Mouse (Mus musculus) forebrain, embryonic 10.5 days (tissue): ENCODE results near the gene Rimklb. TPM values are rescaled to one million over a fixed set of nuclear protein-coding genes. Genes with fewer than 3 reads are reported as not detected.
A peak's percentile ranks its signal among the peaks of the same experiment; 100 is the strongest.
"Not testable (repeated sequence)": the region's sequence is repeated elsewhere in the genome, so short reads cannot be mapped to it uniquely, and the experiment has no call there.

Source experiments
- DNase-seq: peaks from one replicate; pipeline ENCODE4 v3.0.0-alpha.2; 2017; ENCODE audit warnings: low spot score; ENCODE audit errors: extremely low spot score
- H3K27ac ChIP-seq: fragments of 300-500 bp; sonication (generic); 2 replicates; pipeline ENCODE4 v1.5.1; 2016; ENCODE audit warnings: mild to moderate bottlenecking
- H3K27me3 ChIP-seq: fragments of 300-500 bp; sonication (generic); 2 replicates; pipeline ENCODE4 v1.6.1; 2016; ENCODE audit warnings: mild to moderate bottlenecking; ENCODE audit not compliant: poor library complexity, severe bottlenecking
- H3K36me3 ChIP-seq: fragments of 300-500 bp; sonication (generic); replicated peaks from 2 replicates; pipeline ENCODE4 v1.6.1; 2016; ENCODE audit warnings: mild to moderate bottlenecking, moderate library complexity
- H3K4me1 ChIP-seq: fragments of 300-500 bp; sonication (generic); 2 replicates; pipeline ENCODE4 v1.6.1; 2016
- H3K4me3 ChIP-seq: fragments of 300-500 bp; sonication (generic); 2 replicates; pipeline ENCODE4 v1.5.1; 2016; ENCODE audit warnings: mild to moderate bottlenecking, moderate library complexity
- H3K9me3 ChIP-seq: fragments of 300-500 bp; sonication (generic); 2 replicates; pipeline ENCODE4 v1.6.1; 2016; ENCODE audit warnings: mild to moderate bottlenecking, moderate library complexity
- WGBS: fragments of 180-500 bp; shearing (Covaris S2); methylation state at CpG from one replicate; pipeline ENCODE4 v1.1.7; 2016; 5-methylcytosine and 5-hydroxymethylcytosine counted together
- polyA plus RNA-seq: library from polyadenylated mRNA; unstranded; fragments of >200 nt; fragmentation: Nextera tagmentation; extraction: Ambion mirVana; gene quantifications from 2 replicates; pipeline ENCODE4 v1.2.1, GENCODE M21; 2016

The Rimklb gene
- polyA plus RNA-seq, 1 experiment from 2014 or later = 44.4 TPM

- Histone ChIP-seq H3K4me3 (no peak overlapping the region), H3K27ac (0 out of 2 replicates have a peak overlapping the region, but pooled peaks have one; percentile 8), H3K36me3 (no peaks in the 10 kb centered on the region), H3K9me3 (no peaks in the 10 kb centered on the region), H3K27me3 (no peaks in the 10 kb centered on the region), H3K4me1 (no peaks in the 10 kb centered on the region)
- WGBS = 72% methylated on average over 9 of the region's 9 CpGs
- DNase-seq = no peak
Observed at GRCm38 (mm10) chr6:122522595-122522994, 24.0 kb upstream of the Rimklb start.

GRCm38 (mm10) chr6:122519384-122519783 lies 20.8 kb upstream of the Rimklb start:
- no peaks in the 10 kb centered on the region for H3K9me3 ChIP-seq
- DNase-seq = no peak
- H3K27me3 ChIP-seq = no peaks in the 10 kb centered on the region
- no peaks in the 10 kb centered on the region for H3K36me3 ChIP-seq
- H3K4me3 ChIP-seq = no peak overlapping the region
- H3K27ac ChIP-seq = no peak overlapping the region
- H3K4me1 ChIP-seq = no peaks in the 10 kb centered on the region
- WGBS = 57% methylated on average over 2 of the region's 2 CpGs

- Histone ChIP-seq H3K27ac (no peak overlapping the region), H3K9me3 (no peaks in the 10 kb centered on the region), H3K4me3 (no peak overlapping the region), H3K27me3 (no peaks in the 10 kb centered on the region), H3K36me3 (no peaks in the 10 kb centered on the region), H3K4me1 (no peaks in the 10 kb centered on the region)
- DNase-seq = no peak
- WGBS = 92% methylated on average over 1 of the region's 1 CpGs
Observed at GRCm38 (mm10) chr6:122517668-122518067, 19.1 kb upstream of the Rimklb start.

GRCm38 (mm10) chr6:122515762-122516161 lies 17.2 kb upstream of the Rimklb start:
- not testable (repeated sequence) for H3K36me3 ChIP-seq, H3K27me3 ChIP-seq, H3K27ac ChIP-seq, H3K9me3 ChIP-seq, H3K4me3 ChIP-seq, DNase-seq, H3K4me1 ChIP-seq
- 95% methylated on average over 2 of the region's 2 CpGs for WGBS

- 83% methylated on average over 3 of the region's 3 CpGs for WGBS
- Histone ChIP-seq H3K36me3 (no peaks in the 10 kb centered on the region), H3K9me3 (no peaks in the 10 kb centered on the region), H3K27ac (no peak overlapping the region), H3K4me1 (no peaks in the 10 kb centered on the region), H3K4me3 (no peak overlapping the region), H3K27me3 (no peaks in the 10 kb centered on the region)
- DNase-seq = no peak
Observed at GRCm38 (mm10) chr6:122514312-122514711, 15.8 kb upstream of the Rimklb start.

- H3K27ac ChIP-seq = no peak overlapping the region
- H3K36me3 ChIP-seq = no peaks in the 10 kb centered on the region
- no peak overlapping the region for H3K4me3 ChIP-seq
- H3K27me3 ChIP-seq = no peaks in the 10 kb centered on the region
- no peak for DNase-seq
- 73% methylated on average over 12 of the region's 12 CpGs for WGBS
- H3K9me3 ChIP-seq = no peaks in the 10 kb centered on the region
- no peaks in the 10 kb centered on the region for H3K4me1 ChIP-seq
Observed at GRCm38 (mm10) chr6:122512914-122513878, 14.6 kb upstream of the Rimklb start.

GRCm38 (mm10) chr6:122508494-122508893 lies 9.9 kb upstream of the Rimklb start:
- Histone ChIP-seq H3K4me3 (no peak overlapping the region), H3K27ac (no peak overlapping the region), H3K27me3 (no peaks in the 10 kb centered on the region), H3K9me3 (no peaks in the 10 kb centered on the region), H3K4me1 (no peaks in the 10 kb centered on the region), H3K36me3 (no peaks in the 10 kb centered on the region)
- DNase-seq = no peak
- 89% methylated on average over 8 of the region's 8 CpGs for WGBS

- 82% methylated on average over 3 of the region's 3 CpGs for WGBS
- H3K4me1 ChIP-seq = no peaks in the 10 kb centered on the region
- no peak for DNase-seq
Observed at GRCm38 (mm10) chr6:122505545-122505944, 7.0 kb upstream of the Rimklb start, which contains the start of gene Mfap5. Mfap5 (plus strand) TSS chr6:122505845.

GRCm38 (mm10) chr6:122505041-122505440 lies 6.5 kb upstream of the Rimklb start:
- DNase-seq = no peak
- H3K4me1 ChIP-seq = no peaks in the 10 kb centered on the region
- H3K4me3 ChIP-seq = no peak overlapping the region
- no peaks in the 10 kb centered on the region for H3K36me3 ChIP-seq
- H3K27ac ChIP-seq = no peak overlapping the region
- 73% methylated on average over 4 of the region's 4 CpGs for WGBS
- no peaks in the 10 kb centered on the region for H3K9me3 ChIP-seq
- no peaks in the 10 kb centered on the region for H3K27me3 ChIP-seq

More at GRCm38 (mm10) chr6:122505545-122505944, 7.0 kb upstream of the Rimklb start, which contains the start of gene Mfap5:
- Histone ChIP-seq H3K9me3 (no peaks in the 10 kb centered on the region), H3K4me3 (no peak within 1 kb of the TSS), H3K36me3 (no peaks in the 10 kb centered on the region), H3K27me3 (no peaks in the 10 kb centered on the region), H3K27ac (no peak within 1 kb of the TSS)

GRCm38 (mm10) chr6:122496501-122496900 lies 2.1 kb downstream of the Rimklb start:
- H3K4me3 ChIP-seq = no peak overlapping the region
- H3K36me3 ChIP-seq = no peaks in the 10 kb centered on the region
- WGBS = 37% methylated on average over 5 of the region's 5 CpGs
- no peaks in the 10 kb centered on the region for H3K9me3 ChIP-seq
- no peak for DNase-seq
- H3K27ac ChIP-seq = peak overlapping the region; percentile 83
- peaks cover 44% of the 10 kb centered on the region for H3K4me1 ChIP-seq
- H3K27me3 ChIP-seq = peaks cover 8% of the 10 kb centered on the region; the same call in 1 of the 2 replicates

GRCm38 (mm10) chr6:122495082-122495881 lies 3.3 kb downstream of the Rimklb start:
- peak overlapping the region; percentile 83 for H3K27ac ChIP-seq
- peak overlapping the region; percentile 33 for H3K4me3 ChIP-seq
- peaks cover 52% of the 10 kb centered on the region for H3K4me1 ChIP-seq
- 9% methylated on average over 21 of the region's 21 CpGs for WGBS
- DNase-seq = peak; percentile 60
- no peaks in the 10 kb centered on the region for H3K9me3 ChIP-seq
- H3K36me3 ChIP-seq = no peaks in the 10 kb centered on the region
- H3K27me3 ChIP-seq = peaks cover 8% of the 10 kb centered on the region; the same call in 1 of the 2 replicates

GRCm38 (mm10) chr6:122493799-122494472 lies 4.6 kb downstream of the Rimklb start:
- peak overlapping the region; percentile 83 for H3K27ac ChIP-seq
- 25% methylated on average over 6 of the region's 6 CpGs for WGBS

More at GRCm38 (mm10) chr6:122493799-122494472, 4.6 kb downstream of the Rimklb start:
- no peak for DNase-seq
- peaks cover 10% of the 10 kb centered on the region for H3K27me3 ChIP-seq
- H3K9me3 ChIP-seq = no peaks in the 10 kb centered on the region
- H3K4me3 ChIP-seq = no peak overlapping the region
- peaks cover 52% of the 10 kb centered on the region for H3K4me1 ChIP-seq
- H3K36me3 ChIP-seq = no peaks in the 10 kb centered on the region
